Mouse (Mus musculus): ENCODE measurements around the gene Gng11. TPM values are rescaled to one million over a fixed set of nuclear protein-coding genes. Genes with fewer than 3 reads are reported as not detected.

Gng11 gene
- polyA plus RNA-seq (2021; fragmentation: Nextera tagmentation) = 43.9 and 44.6 TPM in 2 replicates
- long read RNA-seq, experiment 1, transcript Gng11-201 (2 exons, 919 nt) = major isoform, 40 of 42 reads
- long read RNA-seq, experiment 1, partial matches to known transcripts = 2 of 42 reads
- long read RNA-seq, experiment 1, other reads (novel, unspliced or antisense) = 0 of 42 reads
- long read RNA-seq, experiment 2, partial matches to known transcripts = 0 of 4 reads
- long read RNA-seq, experiment 2, other reads (novel, unspliced or antisense) = 0 of 4 reads

DNA sequence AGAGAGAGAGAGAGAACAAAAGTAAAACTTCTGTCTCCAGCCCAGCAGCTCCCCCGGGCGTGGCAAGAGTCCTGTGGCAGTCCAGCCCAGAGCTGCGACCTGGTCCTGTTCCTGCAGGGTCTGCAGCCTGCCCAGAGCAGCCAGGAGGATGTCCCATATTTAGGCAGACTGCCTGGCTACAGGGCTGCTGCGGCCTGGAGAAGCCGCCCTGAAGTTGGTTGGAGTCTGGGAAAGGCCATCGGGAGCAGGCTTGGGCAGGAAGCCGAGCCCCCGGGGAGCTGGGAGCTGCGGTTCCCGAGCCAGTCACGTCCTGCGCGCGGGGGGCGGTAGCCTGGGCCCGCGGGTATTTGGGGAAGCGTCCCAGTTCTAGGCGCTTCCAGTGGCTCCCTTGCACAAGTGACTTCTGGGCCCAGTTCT, at the start of gene Gng11:
Gene Gng11 (plus strand): TSS at position 15 of the 417 bp plus-strand sequence.

DNA sequence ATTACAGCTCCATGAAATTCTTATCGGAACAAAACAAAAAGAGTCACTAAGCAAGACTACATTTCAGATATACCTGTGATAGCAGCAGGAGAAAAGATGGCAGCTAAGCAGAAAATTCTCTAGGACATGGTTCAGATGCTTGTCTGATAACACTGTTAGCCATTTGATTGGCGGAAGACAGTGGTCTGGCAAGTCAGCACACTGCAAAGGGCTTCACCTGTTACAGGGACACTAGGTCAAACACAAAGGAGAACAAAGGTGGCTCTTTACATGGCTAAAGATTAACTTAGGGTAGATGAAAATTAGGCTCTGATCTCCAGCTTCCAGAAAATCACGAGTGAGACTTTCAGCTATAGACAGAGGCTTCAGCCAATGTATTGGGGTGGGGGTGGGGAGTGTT, 15.0 kb upstream of the Gng11 start, which contains the start of gene Tfpi2:
Gene Tfpi2 (minus strand): TSS at position 170 of the 400 bp plus-strand sequence.

DNA sequence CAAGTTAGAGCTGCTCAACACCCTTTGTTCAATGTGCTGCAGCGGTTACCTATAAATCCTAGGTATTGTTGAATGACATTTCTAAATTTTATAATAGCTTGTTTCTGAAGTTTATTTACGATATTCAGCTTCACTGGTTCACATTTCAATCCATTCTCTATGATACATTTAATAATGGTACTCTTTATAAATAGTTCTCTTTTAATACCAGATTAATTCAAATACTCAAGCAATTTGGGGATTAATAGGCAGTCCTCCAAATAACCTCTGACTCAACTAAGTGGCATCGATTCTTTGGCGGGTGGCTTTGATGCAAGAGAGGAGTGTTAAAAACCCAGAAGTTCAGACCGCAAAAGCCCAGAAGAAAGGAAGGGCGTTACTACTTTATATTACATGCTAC, 10.2 kb upstream of the Gng11 start, which contains the start of gene Gngt1:
Gene Gngt1 (plus strand): TSS at position 301 of the 400 bp plus-strand sequence.

Other genes with a start within 250 kb of the Gng11 start
- gene Calcr, start 239.2 kb upstream of the Gng11 start, polyA plus RNA-seq (2021; fragmentation: Nextera tagmentation) = 0.21 and 0.33 TPM in 2 replicates
- gene Tfpi2, start 15.0 kb upstream of the Gng11 start, polyA plus RNA-seq (2021; fragmentation: Nextera tagmentation) = not detected in 2 replicates
- gene Gngt1, start 10.1 kb upstream of the Gng11 start, polyA plus RNA-seq (2021; fragmentation: Nextera tagmentation) = not detected in 2 replicates
- gene Bet1, start 83.1 kb downstream of the Gng11 start, polyA plus RNA-seq (2021; fragmentation: Nextera tagmentation) = 23.1 and 26.2 TPM in 2 replicates